Mouse (Mus musculus) limb, embryonic 10.5 days (tissue): ENCODE data around the gene Pax5. TPM values are rescaled to one million over a fixed set of nuclear protein-coding genes. Genes with fewer than 3 reads are reported as not detected.

Source experiments
- DNase-seq: peaks from one replicate; pipeline ENCODE4 v3.0.0-alpha.2; 2017; ENCODE audit warnings: low spot score
- H3K27ac ChIP-seq: fragments of 300-500 bp; sonication (generic); 2 replicates; pipeline ENCODE4 v1.5.1; 2016; ENCODE audit warnings: mild to moderate bottlenecking
- H3K27me3 ChIP-seq: fragments of 300-500 bp; sonication (generic); 2 replicates; pipeline ENCODE4 v1.6.1; 2016; ENCODE audit warnings: low read depth, mild to moderate bottlenecking; ENCODE audit not compliant: poor library complexity, severe bottlenecking
- H3K36me3 ChIP-seq: fragments of 300-500 bp; sonication (generic); 2 replicates; pipeline ENCODE4 v1.6.1; 2016; ENCODE audit warnings: mild to moderate bottlenecking, moderate library complexity
- H3K4me1 ChIP-seq: fragments of 300-500 bp; sonication (generic); 2 replicates; pipeline ENCODE4 v1.6.1; 2016
- H3K4me3 ChIP-seq: fragments of 300-500 bp; sonication (generic); 2 replicates; pipeline ENCODE4 v1.5.1; 2016; ENCODE audit warnings: mild to moderate bottlenecking, moderate library complexity
- H3K9me3 ChIP-seq: fragments of 300-500 bp; sonication (generic); replicated peaks from 2 replicates; pipeline ENCODE4 v1.6.1; 2016; ENCODE audit warnings: mild to moderate bottlenecking
- WGBS: fragments of 180-500 bp; shearing (Covaris S2); methylation state at CpG from one replicate; pipeline ENCODE4 v1.1.7; 2016; 5-methylcytosine and 5-hydroxymethylcytosine counted together
- microRNA-seq: library from miRNA; unstranded; fragments of <30 nt; microRNA quantifications from one replicate; pipeline ENCODE4, GENCODE M21; 2017
- polyA plus RNA-seq: library from polyadenylated mRNA; unstranded; fragments of >200 nt; fragmentation: Nextera tagmentation; extraction: Ambion mirVana; gene quantifications from 2 replicates; pipeline ENCODE4 v1.2.1, GENCODE M21; 2016

The Pax5 gene
- polyA plus RNA-seq, 1 experiment from 2014 or later: 0.35 TPM

- H3K4me3 ChIP-seq: no peak overlapping the region
- 0 out of 2 replicates have a peak, but pooled peaks cover 2% of the 10 kb centered on the region for H3K4me1 ChIP-seq
- DNase-seq: no peak
- H3K27ac ChIP-seq: no peak overlapping the region
- H3K27me3 ChIP-seq: no peaks in the 10 kb centered on the region
- H3K36me3 ChIP-seq: no peaks in the 10 kb centered on the region
- H3K9me3 ChIP-seq: no peaks in the 10 kb centered on the region
- WGBS: 69% methylated on average over 6 of the region's 6 CpGs
These were observed 216.5 kb downstream of the Pax5 start for GRCm38 (mm10) chr4:44493756-44494155.

- Histone ChIP-seq H3K4me1 (0 out of 2 replicates have a peak, but pooled peaks cover 2% of the 10 kb centered on the region), H3K9me3 (no peaks in the 10 kb centered on the region), H3K27ac (no peak overlapping the region), H3K27me3 (no peaks in the 10 kb centered on the region), H3K4me3 (no peak overlapping the region), H3K36me3 (no peaks in the 10 kb centered on the region)
- DNase-seq: no peak
- 63% methylated on average over 6 of the region's 6 CpGs for WGBS
These were observed 219.4 kb downstream of the Pax5 start for GRCm38 (mm10) chr4:44490872-44491271.

GRCm38 (mm10) chr4:44488702-44489101 is 221.6 kb downstream of the Pax5 start:
- Histone ChIP-seq H3K27ac (no peak overlapping the region), H3K9me3 (no peaks in the 10 kb centered on the region), H3K27me3 (no peaks in the 10 kb centered on the region), H3K36me3 (no peaks in the 10 kb centered on the region), H3K4me1 (0 out of 2 replicates have a peak, but pooled peaks cover 5% of the 10 kb centered on the region), H3K4me3 (no peak overlapping the region)
- no peak for DNase-seq
- 71% methylated on average over 8 of the region's 8 CpGs for WGBS

DNA sequence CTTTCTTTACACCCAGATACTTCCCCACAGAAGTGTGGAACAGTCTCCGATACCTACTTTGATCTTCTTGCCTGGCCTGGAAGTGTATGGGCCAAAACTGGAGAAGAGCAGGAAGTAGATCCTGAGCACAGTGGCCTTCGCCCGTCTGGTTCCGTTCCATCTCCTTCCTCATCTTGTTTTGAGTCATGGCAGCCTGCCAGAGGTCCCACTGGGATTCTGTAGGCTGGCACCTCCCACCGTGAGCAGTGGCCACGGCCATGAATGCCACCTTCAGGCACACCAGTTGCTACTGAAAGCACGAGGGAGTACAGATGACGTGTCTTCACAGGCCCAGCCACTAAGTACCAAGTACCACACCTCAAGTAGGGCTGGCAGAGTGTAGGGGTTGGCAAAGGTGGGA is 222.1 kb downstream of the Pax5 start:
- no peaks in the 10 kb centered on the region for H3K9me3 ChIP-seq

GRCm38 (mm10) chr4:44482851-44483250 is 227.4 kb downstream of the Pax5 start:
- H3K9me3 ChIP-seq: no peaks in the 10 kb centered on the region
- H3K27ac ChIP-seq: no peak overlapping the region
- H3K4me1 ChIP-seq: 0 out of 2 replicates have a peak, but pooled peaks cover 3% of the 10 kb centered on the region
- DNase-seq: no peak
- H3K27me3 ChIP-seq: no peaks in the 10 kb centered on the region
- no peak overlapping the region for H3K4me3 ChIP-seq
- 88% methylated on average over 9 of the region's 9 CpGs for WGBS
- no peaks in the 10 kb centered on the region for H3K36me3 ChIP-seq

More for the DNA sequence above, 222.1 kb downstream of the Pax5 start:
- Histone ChIP-seq H3K4me3 (no peak overlapping the region), H3K27me3 (no peaks in the 10 kb centered on the region), H3K4me1 (0 out of 2 replicates have a peak, but pooled peaks cover 5% of the 10 kb centered on the region), H3K36me3 (no peaks in the 10 kb centered on the region), H3K27ac (no peak overlapping the region)
- DNase-seq: no peak
- whole genome bisulfite sequencing: 79% methylated on average over 8 of the region's 8 CpGs

- DNase-seq: no peak
- Histone ChIP-seq H3K36me3 (no peaks in the 10 kb centered on the region), H3K9me3 (no peaks in the 10 kb centered on the region), H3K4me3 (no peak overlapping the region), H3K27ac (no peak overlapping the region), H3K4me1 (0 out of 2 replicates have a peak, but pooled peaks cover 2% of the 10 kb centered on the region), H3K27me3 (no peaks in the 10 kb centered on the region)
- 98% methylated on average over 1 of the region's 1 CpGs for WGBS
These were observed 230.5 kb downstream of the Pax5 start for GRCm38 (mm10) chr4:44479755-44480154.

Small RNA genes lying within 50 kb of the gene (microRNA-seq; reads per million reads assigned to microRNA genes)
- gene Mir5120: not detected

Other genes starting within 250 kb of the Pax5 start
- gene Zcchc7, start 45.4 kb upstream of the Pax5 start, polyA plus RNA-seq: 20.2 and 20.5 TPM in 2 replicates